Mouse (Mus musculus) cerebellum, postnatal 25 days (tissue): ENCODE data around the gene Dgkd.

Source experiments
- DNase-seq, 2 experiments: peaks; one replicate each; pipeline ENCODE4 v3.0.0; 2021; ENCODE audit warnings: mixed read lengths in 2 of 2

Dgkd gene

DNA sequence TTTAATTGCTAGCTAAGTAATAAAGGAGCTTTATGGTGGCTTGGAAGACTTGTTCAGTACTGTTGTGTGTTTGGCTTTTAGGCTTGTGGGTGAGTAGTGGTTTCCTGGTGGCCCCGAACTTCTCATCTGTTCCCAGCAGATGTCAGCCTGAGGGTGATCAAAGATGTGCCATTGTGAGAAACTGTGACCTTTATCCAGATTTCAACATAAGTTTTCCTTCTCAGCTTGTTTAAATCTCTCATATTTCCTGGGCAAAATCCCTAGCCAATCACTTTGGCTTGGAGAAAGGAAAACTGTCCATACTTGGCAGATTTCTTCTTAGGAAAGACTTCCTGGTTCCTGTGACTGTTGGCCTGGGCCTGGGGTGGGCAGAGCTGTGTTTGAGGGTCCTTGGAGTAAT lies 37.9 kb downstream of the Dgkd start:
- DNase-seq = no peak

DNA sequence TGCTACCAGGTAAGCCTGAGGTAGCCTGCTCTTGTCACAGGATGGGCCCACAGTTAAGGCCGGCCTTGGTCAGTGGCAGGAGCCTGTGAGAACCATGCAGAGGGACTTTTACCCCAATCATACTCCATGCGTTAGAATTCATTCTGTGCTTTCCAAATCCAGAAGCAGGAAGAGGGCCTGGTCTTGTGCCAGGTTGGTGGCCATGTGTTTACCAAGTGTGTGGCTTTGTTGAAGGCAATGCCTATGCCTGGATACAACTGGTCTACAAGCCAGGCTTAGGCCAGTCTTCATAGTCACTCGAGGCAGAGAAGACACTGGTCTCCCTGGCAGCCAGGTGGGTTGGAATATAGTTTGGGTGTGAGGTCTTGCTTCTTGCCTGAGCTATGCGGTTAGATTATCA lies 38.5 kb downstream of the Dgkd start:
- DNase-seq = peak; percentile 60 to 76

DNA sequence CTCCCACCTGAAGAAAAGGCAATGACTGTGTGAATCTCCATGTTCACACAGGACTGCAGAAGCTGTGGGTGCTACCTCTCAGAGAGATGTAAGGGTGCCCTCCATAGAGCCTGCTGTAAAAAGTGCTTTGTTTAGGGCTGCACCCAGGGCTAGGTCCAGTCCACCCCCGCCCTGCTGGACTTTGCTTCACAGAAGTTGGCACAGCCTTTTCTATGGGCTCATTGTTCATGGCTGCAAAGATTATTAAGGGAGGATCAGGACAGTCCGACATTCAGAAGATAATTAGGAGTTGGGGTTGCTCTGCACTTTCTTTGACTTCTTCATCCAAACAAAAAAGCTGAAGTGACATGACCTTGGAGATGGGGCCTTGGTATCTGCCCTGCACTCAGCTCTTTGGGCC lies 39.4 kb downstream of the Dgkd start:
- DNase-seq = no peak

DNA sequence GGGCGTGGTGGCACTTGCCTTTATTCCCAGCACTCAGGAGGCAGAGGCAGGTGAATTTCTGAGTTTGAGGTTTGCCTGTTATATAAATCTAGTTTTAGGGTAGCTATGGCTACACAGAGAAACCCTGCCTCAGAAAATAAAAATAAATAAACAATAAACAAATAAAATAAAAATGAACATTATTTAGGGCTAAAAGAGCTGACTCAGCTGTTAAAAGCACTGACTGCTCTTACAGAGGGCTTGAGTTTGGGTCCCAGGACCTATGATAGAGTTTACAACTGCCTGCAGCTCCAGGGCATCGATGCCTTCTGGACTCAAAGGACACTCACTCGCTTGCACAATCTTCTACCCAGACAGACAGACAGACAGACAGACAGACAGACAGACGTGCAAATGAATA lies 40.3 kb downstream of the Dgkd start:
- no peak for DNase-seq

DNA sequence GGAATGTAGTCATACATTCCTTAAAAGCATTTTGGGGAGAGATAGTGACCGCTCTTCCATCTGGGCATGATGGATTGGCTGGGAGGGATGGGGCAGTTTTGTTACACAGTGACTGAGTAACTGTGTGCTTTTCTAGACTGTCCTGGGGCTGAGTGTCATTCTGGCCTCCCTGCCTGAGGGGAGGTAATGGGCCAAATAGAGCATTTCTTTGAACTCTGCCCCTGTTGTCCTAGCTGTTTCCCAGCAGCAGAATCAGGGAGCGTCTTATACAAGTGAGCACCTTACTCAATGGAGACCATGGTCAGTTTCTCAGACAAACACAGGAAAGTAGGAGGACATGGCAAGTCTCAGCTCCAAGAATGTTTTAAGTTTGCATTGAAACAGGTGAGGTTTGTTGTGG lies 43.8 kb downstream of the Dgkd start:
- DNase-seq = no peak

DNA sequence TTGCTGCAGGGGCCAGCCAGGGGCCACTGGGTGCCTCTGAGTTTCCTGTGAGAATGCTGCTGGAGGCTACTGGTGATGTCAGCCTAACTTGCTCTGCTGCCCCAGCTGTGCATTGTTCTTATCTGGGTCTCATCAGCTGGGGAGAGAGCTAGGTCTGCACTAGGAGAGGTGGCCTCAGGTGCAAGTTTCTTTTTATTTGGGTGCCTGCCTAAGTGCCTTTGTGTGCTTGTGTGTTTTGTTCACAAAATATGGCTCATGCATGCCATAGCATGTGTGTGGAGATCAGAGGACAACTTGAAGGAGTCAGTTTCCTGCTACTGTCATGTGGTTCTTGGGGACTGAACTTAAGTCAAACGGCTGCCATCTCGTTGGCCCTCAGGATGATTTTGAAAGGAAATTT lies 46.6 kb downstream of the Dgkd start:
- DNase-seq = no peak

DNA sequence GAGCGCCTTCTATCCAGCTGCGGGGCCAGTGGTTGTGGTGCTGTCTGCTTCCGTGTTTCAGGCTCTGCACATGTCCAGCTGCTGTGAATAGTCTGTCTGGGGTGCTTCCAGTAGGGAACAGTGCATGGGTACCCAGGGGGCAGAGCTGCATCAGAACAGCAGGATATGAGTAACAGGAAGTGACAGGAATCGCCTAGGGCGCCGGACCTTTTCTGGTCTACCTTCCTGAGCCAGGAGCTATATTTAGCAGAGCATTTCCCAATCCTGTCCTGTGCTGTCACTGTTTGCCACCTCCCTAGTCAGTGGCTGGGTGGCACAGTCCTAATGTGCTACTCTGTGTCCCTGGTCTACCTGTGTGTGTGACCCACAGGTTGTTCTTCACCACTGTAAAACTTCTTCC lies 47.9 kb downstream of the Dgkd start:
- peak in 1 of 2 experiments; percentile 48 for DNase-seq

DNA sequence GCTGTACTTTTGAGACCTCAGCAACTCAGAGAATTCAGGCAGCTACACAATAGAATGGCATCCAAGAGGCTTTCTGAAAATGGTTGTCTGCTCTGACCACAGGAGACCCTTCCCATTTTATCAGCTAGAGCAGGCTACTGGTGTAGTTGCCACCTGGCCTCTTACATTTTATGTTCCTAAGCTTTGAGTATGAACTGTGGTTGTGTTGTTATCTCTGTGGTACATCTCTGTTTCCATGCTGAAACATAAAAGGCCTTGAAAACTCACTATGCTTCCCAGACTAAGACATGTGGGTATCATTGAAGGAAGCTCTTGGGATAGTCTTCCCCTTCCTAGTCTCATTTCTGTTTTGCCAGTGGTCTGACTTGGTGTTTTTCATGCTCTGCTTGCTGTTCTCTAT lies 49.1 kb downstream of the Dgkd start:
- no peak for DNase-seq

DNA sequence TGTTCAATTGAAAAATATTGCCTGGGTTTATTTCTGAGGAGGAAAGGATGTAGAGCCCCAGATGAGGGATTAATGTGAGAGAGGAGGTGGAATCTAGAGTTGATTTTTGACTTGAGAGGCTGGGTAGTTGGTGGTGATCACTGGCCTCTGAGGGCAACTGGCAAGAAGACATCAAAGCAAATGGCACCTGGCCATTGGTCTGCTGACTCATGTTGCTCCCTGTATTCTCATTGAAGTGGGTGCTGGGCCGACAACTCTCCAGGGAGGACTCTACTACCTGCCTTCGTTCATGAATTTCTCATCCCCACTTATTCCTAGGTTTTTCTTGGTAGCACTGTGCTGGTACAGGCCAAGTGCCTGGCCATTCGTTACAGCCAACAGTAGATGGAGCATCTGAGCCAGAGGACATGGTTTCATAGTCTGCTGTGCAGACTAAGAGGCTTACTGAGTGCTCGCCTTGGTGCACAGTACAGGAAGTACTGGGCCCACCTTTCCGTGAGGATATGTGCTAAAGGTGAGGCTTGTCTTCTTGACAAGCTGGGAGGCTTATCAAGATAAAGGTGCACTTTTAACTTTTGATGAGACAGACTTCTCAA lies 53.4 kb downstream of the Dgkd start:
- DNase-seq = peak in 1 of 2 experiments; percentile 42

DNA sequence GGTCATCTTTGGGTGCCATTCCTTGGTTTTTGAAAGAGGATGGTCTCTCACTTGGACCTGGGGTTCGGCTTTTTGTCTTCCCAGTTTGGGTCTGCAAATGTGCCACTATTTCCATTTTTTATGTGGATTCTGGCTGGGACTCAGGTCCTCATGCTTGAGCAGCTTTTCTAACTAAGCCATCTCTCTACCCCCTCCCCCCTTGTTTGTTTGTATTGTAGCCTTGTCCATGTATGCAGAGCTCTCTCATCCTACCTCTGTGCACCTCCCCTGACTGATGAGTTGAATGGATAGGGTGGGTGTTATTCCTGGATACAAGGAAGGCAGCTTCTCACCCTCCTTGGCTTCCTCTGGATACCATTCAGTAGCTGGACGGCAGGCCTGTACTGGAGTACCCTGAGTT lies 54.9 kb downstream of the Dgkd start:
- DNase-seq = no peak

DNA sequence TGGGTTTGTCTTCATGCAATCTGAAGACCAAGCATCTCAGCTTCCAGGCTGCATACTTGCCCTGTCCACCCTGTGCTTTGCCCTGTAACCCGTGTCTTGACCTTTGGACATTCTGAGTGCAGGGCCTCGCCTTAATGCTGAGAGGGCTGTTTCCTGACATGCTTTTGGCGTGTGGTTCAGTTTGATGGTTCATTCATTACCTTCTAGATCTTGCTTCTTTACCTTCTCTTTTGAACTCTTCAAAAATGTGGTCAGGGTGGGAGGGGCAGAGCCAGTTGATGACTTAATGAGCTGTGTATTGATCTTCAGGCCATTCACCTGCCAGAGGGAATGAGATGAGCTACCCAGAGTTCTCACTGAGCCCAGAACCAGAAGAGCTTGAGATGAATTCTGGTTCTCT lies 55.6 kb downstream of the Dgkd start:
- DNase-seq = no peak

DNA sequence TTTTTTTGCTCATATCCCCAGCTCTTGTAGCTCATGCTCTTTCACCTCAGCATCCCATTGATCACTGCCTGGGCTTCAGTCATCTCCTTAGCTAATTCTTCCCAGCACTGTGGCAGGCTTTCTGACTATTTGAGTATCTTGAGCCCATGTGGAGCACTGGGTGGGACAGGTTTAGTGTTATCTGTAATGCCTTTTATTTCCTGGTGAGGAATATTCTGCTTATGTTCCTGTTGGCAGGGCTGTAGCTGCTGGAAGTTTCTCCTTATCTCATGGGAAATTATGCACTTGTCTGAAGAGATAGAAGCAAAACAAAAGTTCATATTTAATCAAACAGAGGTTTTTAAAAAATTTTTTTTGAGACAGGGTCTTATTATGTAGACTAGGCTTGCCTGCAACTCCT lies 56.5 kb downstream of the Dgkd start:
- DNase-seq = no peak

DNA sequence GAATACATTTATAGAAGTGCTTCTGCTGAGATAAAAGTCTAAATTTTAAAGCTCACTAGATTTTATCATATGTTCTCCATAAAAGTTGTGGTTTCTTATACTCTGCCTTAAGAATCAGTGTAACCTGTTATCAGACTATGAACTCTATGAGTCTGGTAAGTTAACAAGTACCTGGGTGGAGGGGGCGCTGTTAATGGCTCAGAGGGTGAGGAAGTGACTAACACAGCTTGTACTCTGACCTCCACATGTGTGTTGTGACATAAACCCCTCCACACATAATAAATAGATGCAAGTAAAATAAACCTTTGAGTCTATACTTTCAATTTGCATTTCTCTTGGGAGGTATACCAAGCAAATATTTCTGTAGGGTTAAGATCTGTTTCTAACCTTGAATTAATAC lies 57.3 kb downstream of the Dgkd start:
- DNase-seq = no peak

DNA sequence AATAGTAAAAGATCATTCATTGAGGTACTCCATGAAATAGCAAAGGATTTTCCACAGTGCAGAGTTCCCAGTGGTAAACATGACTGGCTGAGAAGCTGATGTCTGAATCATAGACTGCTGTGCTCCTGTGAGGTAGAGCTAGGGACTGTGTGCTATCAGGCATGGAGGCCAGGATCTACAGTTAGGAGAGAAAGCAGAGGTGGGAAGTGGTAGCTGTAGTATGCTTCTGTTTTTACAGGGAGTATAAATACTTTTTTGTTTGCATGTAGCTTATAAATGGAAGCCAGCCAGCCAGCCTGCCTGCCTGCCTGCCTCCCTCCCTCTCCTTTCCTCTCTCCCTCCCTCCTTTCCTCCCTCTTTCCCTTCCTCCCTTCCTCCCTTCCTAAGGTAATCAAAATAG lies 60.3 kb downstream of the Dgkd start:
- DNase-seq = no peak

DNA sequence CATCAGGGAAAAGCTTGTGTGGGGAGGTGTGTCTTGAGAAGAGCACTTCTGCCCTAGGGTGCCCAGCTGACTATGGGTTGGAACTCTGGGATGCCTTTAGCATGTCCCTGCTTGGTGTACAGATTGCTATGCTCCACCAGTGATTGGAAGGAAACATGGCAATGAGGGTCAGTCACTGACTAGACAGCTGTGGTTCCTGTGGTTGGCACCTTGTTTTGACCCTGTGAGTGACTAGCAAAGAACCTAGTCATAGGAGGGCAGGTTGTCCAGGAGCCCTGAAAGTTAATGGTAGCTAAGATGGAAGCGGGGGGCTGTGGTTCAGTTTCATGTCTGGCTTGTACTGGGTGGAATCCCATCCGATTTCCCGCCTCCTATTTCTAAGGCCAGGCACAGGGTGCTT lies 64.3 kb downstream of the Dgkd start:
- DNase-seq = no peak

DNA sequence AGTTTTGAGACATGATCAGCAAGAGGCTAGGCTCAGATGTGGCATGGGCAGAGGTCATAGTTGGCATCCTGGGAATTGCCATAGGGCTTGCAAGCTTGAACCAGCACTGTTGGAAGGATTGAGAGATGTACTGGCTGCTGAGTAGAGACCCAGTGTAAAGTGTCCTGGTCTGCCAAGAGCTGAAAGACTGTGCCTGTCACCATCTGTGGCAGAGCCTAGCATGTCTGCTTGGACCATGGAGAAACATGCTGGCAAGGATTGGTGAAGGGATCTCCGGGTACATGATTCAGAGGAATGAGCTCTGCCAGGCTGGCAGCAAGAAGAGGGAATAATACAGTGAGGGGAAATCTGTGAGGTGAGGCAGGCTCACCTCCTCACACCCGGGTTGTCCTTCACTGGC lies 65.0 kb downstream of the Dgkd start:
- peak; percentile 73 to 79 for DNase-seq

DNA sequence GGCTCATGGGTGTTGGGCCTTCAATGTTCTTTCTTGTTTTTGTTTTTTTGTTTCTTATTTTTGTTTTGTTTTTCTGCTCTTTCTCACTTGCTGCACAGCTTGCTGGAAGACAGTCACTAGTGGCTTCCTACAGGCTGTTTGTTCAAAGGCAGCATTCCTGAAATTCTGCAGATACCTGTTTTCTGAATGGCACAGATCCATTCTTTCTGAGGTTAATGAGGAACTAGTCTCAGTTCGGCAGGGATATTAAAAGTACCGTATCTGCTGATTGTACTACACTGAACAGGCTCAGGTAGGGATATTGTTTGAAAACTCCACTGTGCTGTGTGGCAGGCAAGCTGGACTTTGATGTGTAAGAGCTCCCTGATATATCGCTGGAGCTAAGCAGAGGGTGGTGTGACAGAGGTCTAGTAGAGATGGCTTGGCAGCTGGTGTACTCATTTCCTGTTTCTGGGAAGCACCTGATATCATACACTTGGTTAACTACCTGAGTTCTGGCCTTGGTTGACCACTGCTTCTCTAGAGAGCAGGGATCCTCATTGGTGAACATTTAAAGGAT lies 67.0 kb downstream of the Dgkd start:
- no peak for DNase-seq

DNA sequence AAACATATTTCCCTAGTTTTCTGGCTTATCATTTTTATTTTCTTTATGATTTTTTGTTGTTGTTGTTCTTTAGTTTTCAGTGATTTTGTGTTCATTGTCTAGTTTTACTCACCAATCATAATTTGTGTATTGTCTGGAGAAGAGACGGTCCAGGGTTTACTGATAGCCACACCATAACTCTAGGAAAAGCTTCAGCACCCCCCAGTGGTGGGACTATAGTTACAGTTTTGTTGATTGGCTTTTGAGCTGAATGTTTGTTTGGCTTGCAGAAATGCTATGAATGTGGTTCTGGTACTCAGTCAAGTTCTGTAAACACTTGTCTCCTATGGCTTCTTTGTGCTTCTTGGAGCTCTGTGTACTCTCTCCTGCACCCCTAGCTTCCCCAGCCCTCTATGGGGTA lies 69.6 kb downstream of the Dgkd start:
- peak in 1 of 2 experiments; percentile 71 for DNase-seq

DNA sequence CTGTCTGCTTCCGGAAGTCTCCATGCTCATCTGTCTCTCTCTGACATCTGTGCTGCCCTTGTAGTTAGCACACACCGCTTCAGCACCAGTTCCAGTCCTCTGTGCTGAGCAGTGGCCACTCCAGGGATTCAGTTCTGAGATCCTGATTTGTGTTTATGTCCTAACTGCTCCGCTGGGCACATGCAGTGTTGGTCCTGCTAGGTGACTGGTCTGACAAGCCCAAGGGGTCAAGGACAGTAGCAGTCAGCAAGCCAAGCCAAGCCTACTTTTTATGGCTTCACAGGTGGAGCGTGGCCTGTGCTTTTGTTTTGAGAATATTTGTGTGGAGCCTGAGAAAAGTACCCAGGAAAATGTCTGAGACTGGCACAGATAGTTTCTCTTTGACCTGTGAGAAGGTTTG lies 71.8 kb downstream of the Dgkd start:
- DNase-seq = no peak

DNA sequence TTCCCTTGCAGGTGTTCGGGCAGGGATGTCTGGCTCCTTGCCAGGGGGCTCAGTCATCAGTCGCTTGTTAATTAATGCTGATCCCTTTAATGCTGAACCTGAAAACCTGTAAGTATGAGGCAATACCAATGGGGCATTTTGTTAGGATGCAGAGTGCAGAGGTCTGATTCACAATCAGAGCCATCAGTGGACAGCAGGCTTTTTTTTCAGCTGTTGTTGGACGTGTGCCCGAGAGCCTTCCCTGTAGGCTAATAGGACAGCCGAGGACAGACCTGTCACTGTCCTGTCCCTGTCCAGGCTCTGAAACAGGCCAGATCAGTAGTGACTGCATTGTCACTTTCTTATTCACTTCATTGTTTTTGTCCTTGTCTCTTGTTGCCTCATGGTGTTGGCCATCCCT lies 76.6 kb downstream of the Dgkd start:
- DNase-seq = peak; percentile 83 to 89

DNA sequence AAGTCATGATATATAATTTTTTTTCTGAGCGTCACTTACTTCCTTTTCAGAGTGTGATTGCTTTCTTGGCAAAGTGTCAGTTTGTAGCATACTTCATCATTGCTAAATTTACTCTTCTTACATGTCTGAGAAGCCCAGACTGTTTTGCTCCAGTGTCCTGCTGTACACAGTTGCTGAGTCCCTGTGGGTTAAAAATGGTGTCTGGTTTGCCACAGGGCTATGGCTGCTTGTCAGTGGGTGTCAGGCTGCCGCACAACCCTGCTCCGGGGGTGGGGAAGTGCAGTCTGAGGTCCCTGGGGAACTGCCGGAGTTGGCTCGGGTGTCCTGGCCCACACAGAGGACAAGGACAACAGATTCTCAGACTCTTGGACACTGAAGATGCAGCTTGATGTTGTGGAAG lies 80.0 kb downstream of the Dgkd start:
- no peak for DNase-seq

DNA sequence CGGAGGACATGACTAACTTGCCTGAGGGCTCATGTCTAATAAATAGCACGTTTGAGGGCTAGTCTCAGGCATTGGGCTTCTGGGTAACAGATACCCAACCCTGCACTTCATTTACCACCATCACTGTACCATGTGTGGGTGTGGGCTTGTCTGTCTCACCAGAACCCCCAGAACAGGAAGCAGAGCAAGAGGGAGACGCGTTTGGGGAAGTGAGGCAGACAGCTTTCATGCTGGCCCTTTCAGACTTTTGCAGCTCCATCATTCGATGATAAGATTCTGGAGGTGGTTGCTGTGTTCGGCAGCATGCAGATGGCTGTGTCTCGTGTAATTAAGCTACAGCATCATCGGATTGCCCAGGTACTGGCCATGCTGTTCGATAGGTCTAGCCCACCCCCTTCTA lies 82.0 kb downstream of the Dgkd start:
- DNase-seq = no peak

DNA sequence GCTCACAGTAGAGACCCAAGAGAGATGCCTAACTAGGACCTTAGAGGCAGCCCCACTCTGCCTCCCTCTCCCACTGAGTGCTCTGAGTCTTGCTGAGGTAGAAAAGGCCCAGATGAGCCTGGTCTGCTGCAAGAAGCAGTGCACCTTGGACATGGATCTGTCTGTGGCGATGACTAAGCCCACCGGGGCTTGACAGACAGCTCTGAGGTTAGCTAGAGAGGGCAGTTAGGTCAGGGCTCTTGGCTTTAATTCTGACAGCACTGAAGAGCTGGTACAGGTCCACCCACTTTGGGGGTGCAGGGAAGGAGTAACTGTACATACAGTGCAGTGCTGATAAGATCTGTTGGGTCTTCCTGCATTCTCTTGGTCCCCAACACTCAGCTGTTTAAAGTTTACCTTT lies 82.5 kb downstream of the Dgkd start:
- DNase-seq = no peak

DNA sequence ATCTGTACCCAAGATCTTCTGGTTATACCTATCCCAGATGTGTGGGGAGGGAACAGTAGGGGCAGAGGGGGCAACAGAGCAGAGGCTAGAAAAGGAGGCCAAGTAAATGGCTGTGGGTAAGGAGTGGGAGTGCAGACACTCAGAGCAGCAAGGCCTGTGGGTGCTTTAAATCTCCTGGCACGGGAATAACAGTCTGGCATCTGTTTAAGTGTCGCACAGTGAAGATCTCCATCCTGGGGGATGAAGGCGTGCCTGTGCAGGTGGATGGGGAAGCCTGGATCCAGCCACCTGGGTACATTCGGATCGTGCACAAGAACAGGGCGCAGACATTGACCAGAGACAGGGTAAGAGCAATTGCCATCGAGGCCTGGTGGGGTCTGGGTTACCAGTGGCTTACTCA lies 83.0 kb downstream of the Dgkd start:
- DNase-seq = no peak

DNA sequence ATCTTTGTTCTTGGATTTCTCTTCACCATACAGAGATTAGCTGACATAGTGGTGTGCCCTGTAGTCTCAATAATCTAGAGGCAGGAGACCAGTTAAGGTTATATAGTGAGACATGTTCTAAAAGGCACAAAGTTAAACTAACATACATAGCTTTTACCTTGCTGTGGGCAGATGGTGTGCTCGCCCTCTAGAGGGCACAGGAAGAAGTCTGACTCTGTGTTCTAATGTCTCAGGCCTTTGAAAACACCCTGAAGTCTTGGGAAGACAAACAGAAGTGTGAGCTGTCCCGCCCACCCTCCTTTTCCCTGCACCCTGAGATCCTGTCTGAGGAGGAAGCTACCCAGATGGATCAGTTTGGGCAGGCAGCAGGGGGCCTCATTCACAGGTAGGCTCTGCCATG lies 83.4 kb downstream of the Dgkd start:
- peak in 1 of 2 experiments; percentile 44 for DNase-seq

DNA sequence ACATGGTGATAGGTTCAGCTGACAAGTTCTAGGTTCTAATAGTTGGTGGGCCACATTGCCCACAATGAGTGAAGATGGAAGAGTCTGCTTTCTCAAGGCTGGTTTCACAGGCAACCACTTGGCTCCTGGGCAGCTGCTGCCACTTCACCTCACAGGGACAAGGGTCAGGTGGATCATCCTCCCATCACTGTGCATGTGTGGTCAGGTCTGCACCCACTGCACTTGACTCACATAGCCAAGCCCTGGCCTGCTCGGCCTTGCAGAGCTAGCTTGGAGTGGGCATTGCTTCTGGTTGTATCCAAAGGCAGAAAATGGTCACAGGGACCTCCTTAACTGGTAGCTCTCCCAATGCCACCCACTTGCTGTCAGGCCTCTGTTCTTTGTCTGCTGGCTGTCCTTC lies 88.7 kb downstream of the Dgkd start:
- no peak for DNase-seq
